Mouse (Mus musculus): ENCODE measurements around the gene Tmem233.

DNA sequence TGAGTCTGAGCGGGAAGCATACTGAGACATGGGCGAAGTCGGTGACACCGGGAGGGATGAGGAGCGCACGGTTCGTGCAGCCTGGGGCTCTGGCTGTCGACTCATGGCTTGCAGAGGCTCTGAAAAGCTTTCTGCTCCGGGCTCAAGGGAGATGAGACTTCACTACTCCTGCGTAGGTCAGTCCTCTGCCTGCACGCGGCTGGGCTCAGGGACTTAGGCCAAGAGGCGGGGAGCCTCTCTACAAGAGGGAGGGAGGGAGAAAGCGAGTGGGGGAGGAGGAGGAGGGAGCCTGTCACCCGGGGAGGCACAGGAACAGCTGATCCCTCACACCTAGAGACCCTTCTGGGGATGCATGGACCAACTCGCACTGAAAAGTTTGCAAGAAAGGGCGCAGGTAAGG is at the start of gene Tmem233:
- TF ChIP-seq CTCF (IDR thresholded peaks at IDR 0.05; ENCODE audit: low read depth, low read length) (no peak), POLR2A (IDR thresholded peaks at IDR 0.05; ENCODE audit: insufficient read depth, low read length) (no peak)

All from ES-Bruce4 (cell line).